Mouse (Mus musculus) lung, adult 2 months (tissue): ENCODE results near the gene Gm815.

Source experiments
- CTCF ChIP-seq: fragments of 200-500 bp; IDR thresholded peaks from 2 replicates; pipeline ENCODE4 v1.5.1; 2011; ENCODE audit warnings: mild to moderate bottlenecking, low read length, control low read depth; ENCODE audit not compliant: insufficient read depth
- POLR2A ChIP-seq: fragments of 200-500 bp; IDR thresholded peaks from 2 replicates; pipeline ENCODE4 v1.6.1; 2011; ENCODE audit warnings: low read depth, mild to moderate bottlenecking, control low read depth, low read length, borderline replicate concordance; ENCODE audit errors: extremely low read depth

DNA sequence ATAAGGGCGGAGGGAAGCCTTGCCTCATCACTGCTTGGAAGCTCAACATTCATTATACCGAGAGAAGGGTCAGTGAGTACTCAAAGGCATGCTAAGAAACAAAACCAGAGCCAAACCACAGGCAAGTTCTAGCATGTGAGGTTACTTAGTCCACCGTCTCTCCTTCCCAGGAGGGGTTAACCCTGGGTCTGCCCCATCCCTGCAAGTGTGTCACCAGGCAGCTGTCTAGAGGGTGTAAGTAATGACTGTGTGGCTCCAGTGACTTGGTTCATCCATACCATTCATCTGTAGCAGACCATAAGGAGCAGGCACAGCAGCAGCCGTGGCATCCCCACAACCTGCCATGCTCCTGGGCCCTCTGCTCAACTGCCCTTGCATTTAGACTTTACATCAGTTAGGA, 5.8 kb upstream of the Gm815 start:
- TF ChIP-seq POLR2A (no peak), CTCF (no peak)
